Mouse (Mus musculus) C2C12 (cell line): Measurements from ENCODE around the gene Sv2a.

ENCODE experiments used
- CEBPB ChIP-seq: IDR thresholded peaks from one replicate; pipeline ENCODE4 v1.6.1; 2011; ENCODE audit warnings: low read depth, mild to moderate bottlenecking, control low read depth, moderate library complexity
- CTCF ChIP-seq: IDR thresholded peaks from one replicate; pipeline ENCODE4 v1.5.1; 2011; ENCODE audit not compliant: control insufficient read depth, insufficient read depth, insufficient read length
- FOSL1 ChIP-seq: IDR thresholded peaks from one replicate; pipeline ENCODE4 v1.8.0; 2011; ENCODE audit warnings: mild to moderate bottlenecking, low read length; ENCODE audit not compliant: poor library complexity, insufficient read depth, severe bottlenecking
- MAX ChIP-seq: IDR thresholded peaks from one replicate; pipeline ENCODE4 v1.6.1; 2011; ENCODE audit warnings: mild to moderate bottlenecking, control low read depth
- MYOD1 ChIP-seq: IDR thresholded peaks from one replicate; pipeline ENCODE4 v1.6.1; 2011; ENCODE audit warnings: low read depth; ENCODE audit not compliant: control insufficient read depth, insufficient read length
- USF1 ChIP-seq: IDR thresholded peaks from one replicate; pipeline ENCODE4 v1.6.1; 2011; ENCODE audit warnings: low read depth, mild to moderate bottlenecking, control low read depth, moderate library complexity

DNA sequence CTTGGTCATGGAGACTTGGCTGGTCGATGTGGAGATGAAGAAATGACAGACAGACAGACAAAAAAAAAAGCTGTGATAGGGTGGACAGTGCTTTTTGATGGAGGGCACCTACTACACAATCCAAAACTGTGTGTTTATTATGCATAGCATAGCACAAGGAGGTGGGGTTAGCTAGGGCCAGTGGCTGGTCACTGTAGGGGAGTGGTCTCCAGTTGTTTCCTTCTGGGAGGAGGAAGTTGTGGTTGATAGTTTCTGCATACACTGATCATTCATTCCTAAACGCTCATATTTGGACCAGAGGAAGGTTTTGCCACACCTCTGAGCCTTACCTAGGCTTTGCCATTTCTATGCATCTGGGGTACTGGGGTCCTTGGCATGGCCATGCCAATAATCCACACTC lies 49.5 kb downstream of the Sv2a start:
- TF ChIP-seq CTCF (no peak), USF1 (no peak), MAX (no peak), CEBPB (no peak), MYOD1 (no peak), FOSL1 (no peak)
